Mouse (Mus musculus): ENCODE data around the gene Tenm2. TPM values are rescaled to one million over a fixed set of nuclear protein-coding genes. Genes with fewer than 3 reads are reported as not detected.

Tenm2 gene
- total and polyA plus RNA-seq, 3 experiments: not detected

DNA sequence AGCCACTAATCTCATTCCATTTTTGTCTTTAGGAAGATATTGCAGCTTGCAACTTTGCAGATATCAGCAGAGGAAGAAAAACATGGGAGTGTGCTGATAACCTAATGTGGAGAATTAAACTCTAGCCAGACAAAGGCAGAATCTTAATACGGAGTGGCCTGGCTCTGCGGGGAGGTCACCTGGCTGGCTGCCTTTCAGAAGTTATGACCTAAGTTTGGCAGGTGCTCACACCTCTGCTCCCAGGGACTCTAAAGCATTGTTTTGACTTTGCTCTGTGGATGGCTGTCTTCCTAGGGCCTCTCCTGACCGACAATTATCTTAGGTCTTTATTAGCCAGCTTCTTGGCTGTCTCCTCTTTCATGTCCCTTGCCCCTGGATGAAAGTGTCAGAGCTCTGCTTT is 1197.4 kb downstream of the Tenm2 start:
- Histone ChIP-seq H3K4me1 (ENCODE audit: control insufficient read depth in 1 of 2, insufficient read depth in 2 of 2) (peaks cover 0 to 5% of the 10 kb centered on the region in 2 experiments; a peak in 2 of 4 replicates), H3K4me2 (ENCODE audit: insufficient read depth, low read depth, poor library complexity, severe bottlenecking) (no peak overlapping the region), H3K9ac (ENCODE audit: insufficient read depth, low read depth) (no peak overlapping the region), H3K79me2 (replicated peaks; ENCODE audit: control insufficient read depth, extremely low read depth, insufficient read depth, poor library complexity, severe bottlenecking) (no peaks in the 10 kb centered on the region), H3K27me3 (replicated peaks) (peaks cover 69% of the 10 kb centered on the region), H3K9me3 (replicated peaks; ENCODE audit: low read length) (no peaks in the 10 kb centered on the region), H3K27ac (ENCODE audit: insufficient read depth, low read depth) (no peak overlapping the region), H3K36me3 (replicated peaks in 1 of 2; ENCODE audit: control insufficient read depth in 1 of 2, insufficient read depth in 1 of 2, low read length in 1 of 2) (no peaks in the 10 kb centered on the region), H3K4me3 (replicated peaks in 1 of 3; ENCODE audit: low read depth in 2 of 3, low read length in 2 of 3, poor library complexity in 1 of 3) (no peak overlapping the region)
- dilution Hi-C loops (cut with MboI; ENCODE audit: extremely low pct_ligation_motif_present, extremely low pct_unique_long_range_greater_than_20kb, low sequenced_read_pairs) (no loop called here), in situ Hi-C loops (cut with MboI; ENCODE audit: low pct_ligation_motif_present, low pct_unique_long_range_greater_than_20kb, low sequenced_read_pairs) (loop anchor here (25.0 kb wide), 1 partner anchor 499 kb away; no protein-coding TSS in a partner anchor)
- TF ChIP-seq PAX5 (IDR thresholded peaks at IDR 0.05; ENCODE audit: low read length) (no peak), CHD1 (IDR thresholded peaks at IDR 0.05; ENCODE audit: low read depth, low read length) (no peak), SMC3 (IDR thresholded peaks at IDR 0.05; ENCODE audit: low read depth, low read length) (no peak), MEF2A (IDR thresholded peaks at IDR 0.05; ENCODE audit: borderline replicate concordance, low read depth, low read length) (no peak), NRF1 (IDR thresholded peaks at IDR 0.05; ENCODE audit: low read depth, low read length) (no peak), ZNF384 (IDR thresholded peaks at IDR 0.05; ENCODE audit: low read depth, low read length) (no peak), POLR2AphosphoS2 (IDR thresholded peaks at IDR 0.05; ENCODE audit: low read depth, low read length) (no peak), TBP (conservative IDR thresholded peaks at IDR 0.05; ENCODE audit: low read depth, low read length) (no peak), JUN (IDR thresholded peaks at IDR 0.05; ENCODE audit: insufficient read depth, low read depth, low read length) (no peak), ELF1 (IDR thresholded peaks at IDR 0.05; ENCODE audit: low read depth, low read length) (no peak), IRF4 (IDR thresholded peaks at IDR 0.05; ENCODE audit: low read depth, low read length) (no peak), ZMIZ1 (IDR thresholded peaks at IDR 0.05; ENCODE audit: low read depth, low read length) (no peak), ZKSCAN1 (IDR thresholded peaks at IDR 0.05; ENCODE audit: borderline replicate concordance, low read depth, low read length) (no peak), MXI1 (IDR thresholded peaks at IDR 0.05; ENCODE audit: low read depth, low read length) (no peak), NELFE (IDR thresholded peaks at IDR 0.05; ENCODE audit: low read depth, low read length) (no peak), CHD2 (IDR thresholded peaks at IDR 0.05; ENCODE audit: low read length) (no peak)
- DNase-seq (ENCODE audit: extremely low read depth): no peak

DNA sequence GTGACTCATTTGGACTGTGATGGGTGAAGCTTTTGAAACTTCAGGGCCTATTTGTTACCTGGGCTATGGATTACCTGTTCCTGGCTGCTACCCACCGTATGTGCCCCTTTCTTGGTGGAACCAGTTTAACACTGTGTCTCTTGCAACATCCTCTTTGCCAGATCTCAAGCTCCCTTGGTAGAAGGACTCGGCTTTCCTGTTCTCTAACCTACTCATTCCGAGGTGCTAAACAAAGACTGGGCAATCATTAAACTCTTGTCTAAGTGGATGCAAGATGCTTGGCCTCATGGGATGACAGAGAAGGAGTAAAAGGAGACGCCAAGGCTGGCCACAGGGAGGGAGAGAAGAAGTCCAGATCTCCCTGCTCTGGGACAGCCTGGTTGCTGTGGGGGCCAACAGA is 1198.5 kb downstream of the Tenm2 start:
- no peaks in the 10 kb centered on the region for H3K9me3 ChIP-seq (replicated peaks; ENCODE audit: low read length)
- H3K36me3 ChIP-seq (replicated peaks in 1 of 2; ENCODE audit: control insufficient read depth in 1 of 2, insufficient read depth in 1 of 2, low read length in 1 of 2): no peaks in the 10 kb centered on the region
- H3K4me1 ChIP-seq (ENCODE audit: control insufficient read depth in 1 of 2, insufficient read depth in 2 of 2): peaks cover 0 to 15% of the 10 kb centered on the region in 2 experiments; a peak in 2 of 4 replicates
- DNase-seq (ENCODE audit: extremely low read depth): no peak
- no peaks in the 10 kb centered on the region for H3K79me2 ChIP-seq (replicated peaks; ENCODE audit: control insufficient read depth, extremely low read depth, insufficient read depth, poor library complexity, severe bottlenecking)
- in situ Hi-C loops (cut with MboI; ENCODE audit: low pct_ligation_motif_present, low pct_unique_long_range_greater_than_20kb, low sequenced_read_pairs): loop anchor here (25.0 kb wide), 1 partner anchor 500 kb away; no protein-coding TSS in a partner anchor
- no peak overlapping the region for H3K4me2 ChIP-seq (ENCODE audit: insufficient read depth, low read depth, poor library complexity, severe bottlenecking)
- no peak overlapping the region for H3K27ac ChIP-seq (ENCODE audit: insufficient read depth, low read depth)
- H3K9ac ChIP-seq (ENCODE audit: insufficient read depth, low read depth): no peak overlapping the region
- TF ChIP-seq UBTF (IDR thresholded peaks at IDR 0.05; ENCODE audit: low read depth, low read length): no peak
- TF ChIP-seq MYC (IDR thresholded peaks at IDR 0.05; ENCODE audit: low read depth, low read length): no peak
- TF ChIP-seq MAFK (IDR thresholded peaks at IDR 0.05; ENCODE audit: insufficient replicate concordance, low read length): no peak
- no peak for TF ChIP-seq GABPA (IDR thresholded peaks at IDR 0.05; ENCODE audit: insufficient replicate concordance, low read depth, low read length)
- TF ChIP-seq MAX (IDR thresholded peaks at IDR 0.05; ENCODE audit: low read length): no peak
- TF ChIP-seq RAD21 (IDR thresholded peaks at IDR 0.05; ENCODE audit: low read depth, low read length): no peak
- TF ChIP-seq MEF2A (IDR thresholded peaks at IDR 0.05; ENCODE audit: borderline replicate concordance, low read depth, low read length): no peak
- H3K4me3 ChIP-seq (replicated peaks in 1 of 3; ENCODE audit: low read depth in 2 of 3, low read length in 2 of 3, poor library complexity in 1 of 3): no peak overlapping the region
- dilution Hi-C loops (cut with MboI; ENCODE audit: extremely low pct_ligation_motif_present, extremely low pct_unique_long_range_greater_than_20kb, low sequenced_read_pairs): no loop called here
- peaks cover 59% of the 10 kb centered on the region for H3K27me3 ChIP-seq (replicated peaks)
